In genomic region chr2:91897968-91898367, GRCm38 (mm10) we compare ENCODE assay signal across 29 mouse cellular contexts. TPM values are rescaled to one million over a fixed set of nuclear protein-coding genes. Genes with fewer than 3 reads are reported as not detected.
A peak's percentile ranks its signal among the peaks of the same experiment; 100 is the strongest.
DNase-seq lines count a peak whose midpoint lies in the region; ATAC-seq and TF ChIP-seq lines count a peak whose summit lies in the region.
"Had no signal": no experiment of that assay in that cellular context is flagged by ENCODE, and none has a peak within 500 bp of the region (broad histone marks: within the 10 kb centered on the region; RNA-seq: fewer than 3 reads in every experiment).

No protein-coding gene starts in this region.

- H3K4me1 ChIP-seq in liver, postnatal 0 days (ENCODE audit: insufficient read depth): no peaks in the 10 kb centered on the region
- no peaks in the 10 kb centered on the region for H3K4me1 ChIP-seq in MEL (ENCODE audit: control insufficient read depth in 1 of 2, insufficient read depth in 2 of 2, low read length in 2 of 2)
- H3K4me1 ChIP-seq: forebrain, embryonic 15.5 days; hindbrain, embryonic 13.5 days had no signal

- no peak overlapping the region for H3K9ac ChIP-seq in liver, postnatal 0 days (replicated peaks)
- H3K9ac ChIP-seq in MEL (ENCODE audit: control insufficient read depth, low read depth, low read length, poor library complexity, severe bottlenecking): no peak overlapping the region
- H3K9ac ChIP-seq: forebrain, embryonic 15.5 days; hindbrain, embryonic 13.5 days; liver, embryonic 14.5 days had no signal

- H3K79me2 ChIP-seq in MEL (ENCODE audit: control insufficient read depth, insufficient read depth, low read length, poor library complexity): no peaks in the 10 kb centered on the region

- no peak for TF ChIP-seq EP300 in liver, postnatal 0 days (IDR thresholded peaks at IDR 0.05; ENCODE audit: low read depth)
- no peak for TF ChIP-seq EP300 in MEL (IDR thresholded peaks at IDR 0.05; ENCODE audit: low read depth in 1 of 2, low read length in 2 of 2)

- peak; percentile 67 for ATAC-seq in liver, postnatal 0 days
- ATAC-seq in megakaryocyte-erythroid progenitor cell, adult 5-6 weeks (replicated peaks; ENCODE audit: low FRiP score, low TSS enrichment, poor library complexity, severe bottlenecking): peak; percentile 79
- ATAC-seq: forebrain, embryonic 15.5 days; inflammation-experienced regulatory T-cells, adult 6 months; midbrain, embryonic 16.5 days had no signal

- H3K27me3 ChIP-seq in liver, postnatal 0 days (ENCODE audit: insufficient read depth, low read length): no peaks in the 10 kb centered on the region
- H3K27me3 ChIP-seq in MEL (ENCODE audit: control insufficient read depth in 1 of 2, insufficient read depth in 2 of 2, low read length in 2 of 2): no peaks in the 10 kb centered on the region
- H3K27me3 ChIP-seq: CH12.LX; forebrain, embryonic 15.5 days; hindbrain, embryonic 13.5 days had no signal

- H3K27ac ChIP-seq in liver, postnatal 0 days (ENCODE audit: low read depth): no peak overlapping the region
- no peak overlapping the region for H3K27ac ChIP-seq in MEL (ENCODE audit: control insufficient read depth, low read depth, low read length)
- H3K27ac ChIP-seq: forebrain, embryonic 15.5 days; heart, adult 2 months; hindbrain, embryonic 13.5 days; left cerebral cortex, adult 2 months; liver, embryonic 14.5 days had no signal

- DNase-seq in liver, postnatal 0 days: no peak
- DNase-seq in liver (no peak), MEL (ENCODE audit: low read depth, low spot score) (peak; percentile 25)
- peak; percentile 61 for DNase-seq in gonadal fat pad, adult 2 months (ENCODE audit: low read depth)
- no peak for DNase-seq in cerebellum, postnatal 25 days
- DNase-seq in layer of hippocampus, adult 11-12 months (ENCODE audit: low spot score): no peak
- DNase-seq: adrenal gland, adult 2 months; cerebellum, adult 2 months; cerebellum, postnatal 36 days; gastrocnemius, postnatal 14 days; heart, adult 2 months; kidney, adult 9 months; lung, postnatal 10 days had no signal

- H3K4me2 ChIP-seq in liver, postnatal 0 days (ENCODE audit: low read depth, low read length): no peak overlapping the region
- H3K4me2 ChIP-seq: forebrain, embryonic 15.5 days; hindbrain, embryonic 13.5 days had no signal

- TF ChIP-seq CTCF in liver, postnatal 0 days (IDR thresholded peaks at IDR 0.05; ENCODE audit: low read depth): no peak
- TF ChIP-seq CTCF in MEL (IDR thresholded peaks at IDR 0.05 in 2 of 3, conservative IDR thresholded peaks at IDR 0.05 in 1 of 3; ENCODE audit: control insufficient read depth in 1 of 3, insufficient read depth in 1 of 3, low read depth in 2 of 3, low read length in 3 of 3, poor library complexity in 1 of 3, severe bottlenecking in 1 of 3): no peak

- H3K9me3 ChIP-seq in liver, postnatal 0 days (ENCODE audit: low read length): no peaks in the 10 kb centered on the region
- no peaks in the 10 kb centered on the region for H3K9me3 ChIP-seq in MEL (replicated peaks; ENCODE audit: insufficient read depth, low read length)
- H3K9me3 ChIP-seq: forebrain, embryonic 15.5 days; G1E; hindbrain, embryonic 13.5 days had no signal

- no peak overlapping the region for H3K4me3 ChIP-seq in liver, postnatal 0 days (ENCODE audit: low read depth, low read length)
- no peak overlapping the region for H3K4me3 ChIP-seq in MEL (ENCODE audit: control insufficient read depth in 1 of 2, insufficient read depth in 1 of 2, low read depth in 2 of 2, low read length in 2 of 2)
- H3K4me3 ChIP-seq: forebrain, embryonic 15.5 days; heart, adult 2 months; hindbrain, embryonic 13.5 days; left cerebral cortex, adult 2 months had no signal

- TF ChIP-seq POLR2A in MEL (IDR thresholded peaks at IDR 0.05; ENCODE audit: control insufficient read depth in 1 of 2, insufficient read depth in 1 of 2, low read depth in 1 of 2, low read length in 2 of 2, poor library complexity in 1 of 2): no peak

- TF ChIP-seq RAD21 in MEL (IDR thresholded peaks at IDR 0.05; ENCODE audit: low read depth, low read length): no peak

- H3K36me3 ChIP-seq in liver, postnatal 0 days (replicated peaks; ENCODE audit: insufficient read depth, low read length): peaks cover 23% of the 10 kb centered on the region
- H3K36me3 ChIP-seq in MEL (ENCODE audit: control insufficient read depth in 1 of 2, insufficient read depth in 2 of 2, low read length in 2 of 2): peaks cover 0 to 11% of the 10 kb centered on the region in 2 experiments; a peak in 2 of 4 replicates

TF ChIP-seq in MEL, 35 proteins besides CTCF, POLR2A, EP300 and RAD21:
- TF ChIP-seq NELFE (IDR thresholded peaks at IDR 0.05; ENCODE audit: low read depth, low read length) (no peak), MYC (IDR thresholded peaks at IDR 0.05; ENCODE audit: low read depth, low read length) (no peak)

RNA-seq across cellular contexts. Expression of gene Chrm4, which starts 29.1 kb away (rescaled TPM):
- not detected in 2 replicates for polyA plus RNA-seq in liver, postnatal 0 days (2015; fragmentation: Nextera tagmentation; extraction: Ambion mirVana)
- 23.9 and 29.0 TPM in 2 replicates for total RNA-seq in MEL (2012; rRNA removed)
- polyA plus RNA-seq in MEL (2012; ENCODE audit: insufficient read depth in 1 of 2, insufficient read length in 2 of 2, low read depth in 1 of 2, low replicate concordance in 2 of 2, missing spikeins in 1 of 2): 10 to 100 TPM in 1 of 2 experiments, not detected in 1; 21.5 TPM
- 0.26 and 0.27 TPM in 2 replicates for polyA plus RNA-seq in gonadal fat pad, adult 2 months (2012; rRNA removed)
- 0.94 TPM in 1 of 2 replicates, not detected in the other for total RNA-seq in megakaryocyte-erythroid progenitor cell, adult 5-6 weeks (2014; fragmentation: Nextera tagmentation)
- not detected in 2 replicates for total RNA-seq in megakaryocyte-erythroid progenitor cell, adult 5-6 weeks (2017)
- total RNA-seq: gastrocnemius, postnatal 14 days; heart, adult 2 months; heart, postnatal 25 days; megakaryocyte, adult 5-6 weeks; neutrophil, adult 5-6 weeks had no signal
- polyA plus RNA-seq: G1E; heart, embryonic 14.5 days had no signal

RNA-seq across cellular contexts. Expression of gene Mdk, which starts 34.1 kb away (rescaled TPM):
- 5.0 and 6.8 TPM in 2 replicates for polyA plus RNA-seq in liver, postnatal 0 days (2015; fragmentation: Nextera tagmentation; extraction: Ambion mirVana)
- 0.19 and 0.59 TPM in 2 replicates for total RNA-seq in MEL (2012; rRNA removed)
- polyA plus RNA-seq in MEL (2012; ENCODE audit: insufficient read depth in 1 of 2, insufficient read length in 2 of 2, low read depth in 1 of 2, low replicate concordance in 2 of 2, missing spikeins in 1 of 2): 1 to 10 TPM in 1 of 2 experiments, not detected in 1; 3.4 TPM
- 11.6 and 18.6 TPM in 2 replicates for polyA plus RNA-seq in gonadal fat pad, adult 2 months (2012; rRNA removed)
- 2.1 TPM in 1 of 2 replicates, not detected in the other for total RNA-seq in megakaryocyte-erythroid progenitor cell, adult 5-6 weeks (2014; fragmentation: Nextera tagmentation)
- total RNA-seq in megakaryocyte-erythroid progenitor cell, adult 5-6 weeks (2017): 0.75 TPM in 1 of 2 replicates, not detected in the other

RNA-seq across cellular contexts. Expression of gene Gm9821, which starts 47.5 kb away (rescaled TPM):
- 0.13 and 0.20 TPM in 2 replicates for polyA plus RNA-seq in liver, postnatal 0 days (2015; fragmentation: Nextera tagmentation; extraction: Ambion mirVana)
- total RNA-seq in MEL (2012; rRNA removed): 0.85 and 1.2 TPM in 2 replicates
- 10 to 100 TPM in 1 of 2 experiments, not detected in 1; 22.7 TPM for polyA plus RNA-seq in MEL (2012; ENCODE audit: insufficient read depth in 1 of 2, insufficient read length in 2 of 2, low read depth in 1 of 2, low replicate concordance in 2 of 2, missing spikeins in 1 of 2)
- 0.05 TPM in 1 of 2 replicates, not detected in the other for polyA plus RNA-seq in gonadal fat pad, adult 2 months (2012; rRNA removed)
- not detected in 2 replicates for total RNA-seq in megakaryocyte-erythroid progenitor cell, adult 5-6 weeks (2014; fragmentation: Nextera tagmentation)
- 0.33 and 1.5 TPM in 2 replicates for total RNA-seq in megakaryocyte-erythroid progenitor cell, adult 5-6 weeks (2017)
- total RNA-seq: adrenal gland, adult 2 months; gastrocnemius, postnatal 14 days; heart, adult 2 months; heart, postnatal 25 days; layer of hippocampus, postnatal 10 days; left cerebral cortex, adult 2 months; left cerebral cortex, postnatal 36 days; megakaryocyte, adult 5-6 weeks had no signal
- polyA plus RNA-seq: adrenal gland, adult 2 months; cerebellum, adult 2 months; heart, adult 2 months; midbrain, embryonic 16.5 days; small intestine, adult 2 months had no signal

Comparison
In these comparisons a context has a peak if more than half of its experiments do, and no peak if none do; other contexts are left out.
1. DNase-seq: peak in MEL (single experiment) and gonadal fat pad, adult 2 months (single experiment); none in liver, postnatal 0 days (single experiment), liver (single experiment), cerebellum, postnatal 25 days (0 of 2) and layer of hippocampus, adult 11-12 months (single experiment).